Mouse (Mus musculus) heart, adult 2 months (tissue): ENCODE results near the gene Tmem160.

Source experiments
- CTCF ChIP-seq: fragments of 200-600 bp; IDR thresholded peaks from 2 replicates; pipeline ENCODE4 v1.8.1; 2022; ENCODE audit warnings: antibody characterized with exemption, mild to moderate bottlenecking, moderate library complexity
- POLR2A ChIP-seq: fragments of 200-500 bp; IDR thresholded peaks from 2 replicates; pipeline ENCODE4 v1.6.1; 2011; ENCODE audit warnings: mild to moderate bottlenecking, low read depth, low read length, control low read depth; ENCODE audit not compliant: insufficient read depth

DNA sequence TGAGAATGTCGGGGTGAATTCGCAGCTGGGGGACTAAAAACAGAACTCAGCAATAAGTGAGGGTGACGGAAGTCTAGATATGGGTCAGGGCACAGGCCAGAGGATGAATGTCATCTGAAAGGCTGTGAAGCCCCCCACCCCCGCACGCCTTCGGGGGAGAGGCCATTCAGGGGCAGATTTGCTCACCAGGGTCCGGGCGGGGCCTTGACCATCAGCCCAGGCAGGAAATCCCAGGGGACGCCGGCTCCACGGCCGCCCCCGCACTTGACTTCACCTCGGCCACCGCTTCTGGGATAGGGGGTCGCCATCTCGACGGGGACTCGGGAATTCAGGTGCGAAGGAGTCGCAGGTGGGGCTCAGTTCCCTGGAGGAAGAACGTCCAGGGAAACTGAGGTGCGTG lies 22.7 kb downstream of the Tmem160 start:
- TF ChIP-seq POLR2A (no peak), CTCF (no peak)
